Mouse (Mus musculus): ENCODE data around the gene Ciart. TPM values are rescaled to one million over a fixed set of nuclear protein-coding genes. Genes with fewer than 3 reads are reported as not detected.
"Not testable (repeated sequence)": the region's sequence is repeated elsewhere in the genome, so short reads cannot be mapped to it uniquely, and the experiment has no call there.

The Ciart gene
- total RNA-seq, 2 experiments from 2014 or later = 6.5 to 8.9 TPM

GRCm38 (mm10) chr3:95902373-95902625 is 20.2 kb upstream of the Ciart start:
- DNase-seq (ENCODE audit: low spot score in 2 of 2) = no peak

- DNase-seq (ENCODE audit: low spot score in 2 of 2) = no peak
These were observed 19.7 kb upstream of the Ciart start for GRCm38 (mm10) chr3:95901616-95902372.

- no peak for DNase-seq (ENCODE audit: low spot score in 2 of 2)
These were observed 17.9 kb upstream of the Ciart start for GRCm38 (mm10) chr3:95899800-95900524.

DNA sequence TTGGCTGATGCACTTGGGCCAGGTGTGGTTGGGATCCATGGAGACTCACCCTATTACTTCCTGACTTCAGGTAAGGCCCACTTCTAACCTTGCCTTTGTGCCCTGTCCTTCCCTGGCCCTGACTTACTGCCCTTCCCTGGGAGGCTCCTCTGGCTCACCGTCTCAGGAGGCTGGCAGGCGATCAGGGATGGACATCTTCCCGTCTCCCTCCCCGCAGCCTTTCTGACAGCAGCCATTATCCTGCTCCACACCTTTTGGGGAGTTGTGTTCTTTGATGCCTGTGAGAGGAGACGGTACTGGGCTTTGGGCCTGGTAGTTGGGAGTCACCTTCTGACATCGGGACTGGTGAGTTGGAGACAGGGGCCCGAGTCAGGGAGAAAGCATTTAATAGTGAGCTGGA is 13.4 kb upstream of the Ciart start:
- DNase-seq (ENCODE audit: low spot score in 2 of 2) = not testable (repeated sequence)

GRCm38 (mm10) chr3:95894317-95895160 is 12.5 kb upstream of the Ciart start:
- DNase-seq (ENCODE audit: low spot score in 2 of 2) = peak; percentile 55 to 59

- peak; percentile 91 to 94 for DNase-seq (ENCODE audit: low spot score in 2 of 2)
These were observed 11.7 kb upstream of the Ciart start, which contains the start of gene Aph1a for GRCm38 (mm10) chr3:95893606-95894316. Gene Aph1a (plus strand): TSS chr3:95893969.

DNA sequence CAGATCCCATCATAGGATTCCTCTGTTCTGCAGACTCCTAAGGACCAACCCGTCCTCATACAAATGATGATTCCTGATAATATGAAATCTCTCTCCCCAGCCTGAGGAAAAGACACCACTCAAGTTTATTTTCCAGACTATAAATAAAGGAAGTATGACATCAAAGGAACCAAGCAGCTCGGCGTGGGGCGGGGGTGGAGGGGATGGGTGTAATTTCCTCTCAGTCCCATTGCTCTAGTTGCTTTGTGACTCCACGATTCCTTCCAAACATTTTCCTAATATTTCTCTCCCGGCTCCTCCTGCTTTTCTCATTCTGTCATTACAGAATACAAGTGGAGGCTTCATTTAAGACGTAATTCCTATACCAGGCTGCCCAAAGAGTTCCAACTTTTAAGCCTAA is 11.1 kb upstream of the Ciart start:
- DNase-seq (ENCODE audit: low spot score in 2 of 2) = no peak

GRCm38 (mm10) chr3:95892066-95893052 is 10.3 kb upstream of the Ciart start:
- peak in 1 of 2 experiments; percentile 11 for DNase-seq (ENCODE audit: low spot score in 2 of 2)

DNA sequence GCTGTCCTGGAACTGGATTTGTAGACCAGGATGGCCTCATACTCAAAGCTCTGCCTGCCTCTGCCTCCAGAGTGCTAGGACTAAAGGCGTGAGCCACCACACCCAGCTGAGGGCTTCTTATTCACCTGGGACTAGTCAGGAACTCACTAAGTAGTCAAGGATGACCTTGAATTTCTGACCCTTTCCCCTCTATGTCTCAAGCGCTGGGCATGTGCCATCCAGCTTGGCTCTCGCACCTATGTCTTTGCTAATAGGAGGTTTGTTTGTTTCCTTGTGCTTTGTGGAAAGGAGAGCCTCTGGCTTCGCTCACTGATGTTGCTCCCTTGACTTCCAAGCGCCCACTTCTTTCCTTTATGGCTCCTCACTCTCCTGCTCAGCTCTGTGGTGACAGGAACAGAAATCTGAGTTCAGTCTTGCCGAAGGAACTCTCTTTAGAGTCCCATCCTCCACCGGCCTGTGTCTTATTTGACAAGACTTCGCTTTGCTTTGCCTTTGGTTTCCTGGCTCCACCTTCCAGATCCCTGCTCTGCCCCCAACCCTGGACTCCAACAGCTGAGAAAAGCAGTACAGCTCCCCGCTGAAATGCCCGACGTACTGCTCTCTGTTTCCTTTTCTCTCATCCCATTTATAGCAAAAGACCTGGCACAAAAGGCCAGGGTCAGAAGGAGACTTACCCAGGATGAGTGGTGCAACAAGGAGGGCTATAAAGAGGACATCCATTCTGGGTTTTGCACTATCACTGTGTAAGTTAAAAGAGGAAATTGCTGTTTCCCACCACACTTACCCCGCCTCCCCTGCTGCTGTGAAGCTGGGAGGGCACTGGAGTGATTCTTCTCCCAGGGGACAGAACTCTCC is 9.4 kb upstream of the Ciart start, which contains the start of gene BC028528:
Gene BC028528, minus strand, starts transcription at position 795 of the 855 bp plus-strand sequence.
- DNase-seq (ENCODE audit: low spot score in 2 of 2) = peak in 1 of 2 experiments; percentile 12

DNA sequence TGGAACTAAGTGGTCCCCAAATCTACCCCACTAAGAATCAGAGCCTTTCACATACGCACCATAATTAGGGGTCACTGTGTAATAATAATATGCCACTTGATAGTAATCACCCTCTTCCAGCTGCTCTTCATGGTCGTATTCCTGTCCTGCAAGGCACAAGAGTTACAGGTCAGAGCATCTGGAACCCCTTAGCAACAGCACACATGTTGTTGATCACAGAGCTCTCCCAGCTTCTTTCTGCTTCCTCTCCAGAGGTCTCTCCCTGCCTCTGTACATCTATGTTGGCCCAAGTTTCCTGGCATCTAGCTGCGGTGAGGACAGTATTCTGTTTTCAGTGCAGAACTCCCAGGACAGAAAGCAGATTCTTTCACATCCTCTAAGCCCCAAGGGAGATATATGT is 7.6 kb upstream of the Ciart start:
- DNase-seq (ENCODE audit: low spot score in 2 of 2) = no peak

DNA sequence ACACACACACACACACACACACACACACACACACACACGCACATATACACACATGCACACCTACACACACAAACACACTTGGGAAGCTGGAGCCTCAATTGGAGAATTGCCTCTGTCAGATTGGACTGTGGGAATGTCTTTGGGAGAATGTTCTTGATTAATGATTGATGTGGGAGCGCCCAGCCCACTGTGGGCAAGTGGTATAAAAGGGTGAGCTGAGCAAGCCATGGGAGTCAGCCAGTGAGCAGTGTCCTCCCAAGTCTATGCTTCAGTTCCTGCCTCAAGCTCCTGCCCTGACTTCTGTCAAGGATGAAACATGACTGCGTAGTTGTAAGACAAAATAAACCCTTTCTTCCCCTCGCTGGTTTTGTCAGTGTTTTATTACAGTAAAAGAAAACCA is 5.5 kb upstream of the Ciart start:
- DNase-seq (ENCODE audit: low spot score in 2 of 2) = no peak

- no peak for DNase-seq (ENCODE audit: low spot score in 2 of 2)
These were observed 2.3 kb upstream of the Ciart start for GRCm38 (mm10) chr3:95884400-95884799.

GRCm38 (mm10) chr3:95882816-95883425 is 870 bp upstream of the Ciart start:
- DNase-seq (ENCODE audit: low spot score in 2 of 2) = peak; percentile 78 to 82

GRCm38 (mm10) chr3:95879063-95879462 is 3.0 kb downstream of the Ciart start:
- no peak for DNase-seq (ENCODE audit: low spot score in 2 of 2)

GRCm38 (mm10) chr3:95872048-95872447 is 10.0 kb downstream of the Ciart start:
- DNase-seq (ENCODE audit: low spot score in 2 of 2) = no peak

GRCm38 (mm10) chr3:95871392-95871867 is 10.6 kb downstream of the Ciart start, which contains the start of gene Mrps21:
Gene Mrps21 (minus strand): TSS chr3:95871519.
- peak; percentile 78 to 84 for DNase-seq (ENCODE audit: low spot score in 2 of 2)

DNA sequence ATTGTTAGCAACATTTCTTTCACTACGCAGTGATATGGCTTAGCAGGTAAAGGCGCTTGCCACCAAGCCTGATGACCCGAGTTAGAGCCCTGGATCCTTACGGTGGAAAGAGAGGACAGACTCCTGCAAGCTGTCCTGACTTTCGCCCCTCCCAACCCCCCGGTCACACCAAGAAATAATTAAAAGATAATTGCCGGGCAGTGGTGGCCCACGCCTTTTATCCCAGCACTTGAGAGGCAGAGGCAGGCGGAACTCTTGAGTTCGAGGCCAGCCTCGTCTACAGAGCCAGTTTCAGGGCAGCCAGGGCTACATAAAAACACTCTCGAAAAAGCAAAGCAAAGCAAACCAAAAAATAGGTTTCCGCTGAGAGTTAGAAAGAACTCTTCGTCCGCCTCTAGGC is 11.1 kb downstream of the Ciart start:
- no peak for DNase-seq (ENCODE audit: low spot score in 2 of 2)

DNA sequence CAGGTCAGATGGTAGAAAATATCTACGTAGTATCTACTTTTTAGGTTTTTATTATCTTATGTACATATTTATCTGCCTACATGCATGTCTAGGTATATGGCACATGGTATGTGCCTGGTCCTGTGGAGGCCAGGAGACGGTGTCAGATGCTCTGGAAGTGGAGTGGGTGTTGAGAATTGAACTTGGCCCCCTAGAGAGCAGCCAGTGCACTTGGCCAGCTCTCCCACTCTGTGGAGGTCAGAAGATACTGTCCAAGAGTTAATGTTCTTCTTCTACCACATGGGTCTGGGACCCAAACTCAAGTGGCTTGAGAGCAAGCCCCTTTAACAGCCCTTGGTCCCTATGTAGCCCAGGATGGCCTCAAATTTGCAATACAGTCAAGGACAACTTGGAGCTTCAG is 14.6 kb downstream of the Ciart start:
- DNase-seq (ENCODE audit: low spot score in 2 of 2) = no peak

Measured in layer of hippocampus, postnatal 10 days (tissue).